Mouse (Mus musculus): Measurements from ENCODE around the gene Fbxl12.
A peak's percentile ranks its signal among the peaks of the same experiment; 100 is the strongest.
"Not testable (repeated sequence)": the region's sequence is repeated elsewhere in the genome, so short reads cannot be mapped to it uniquely, and the experiment has no call there.

The Fbxl12 gene

GRCm38 (mm10) chr9:20644360-20645081, at the start of gene Fbxl12:
Gene Fbxl12 (minus strand): TSS chr9:20644767.
- no peak for DNase-seq (ENCODE audit: low spot score)

- DNase-seq (ENCODE audit: low spot score): no peak
Observed at GRCm38 (mm10) chr9:20692863-20693262, 48.3 kb upstream of the Fbxl12 start.

GRCm38 (mm10) chr9:20690449-20690848, 45.9 kb upstream of the Fbxl12 start:
- not testable (repeated sequence) for DNase-seq (ENCODE audit: low spot score)

- no peak for DNase-seq (ENCODE audit: low spot score)
Observed at GRCm38 (mm10) chr9:20689913-20690312, 45.3 kb upstream of the Fbxl12 start.

GRCm38 (mm10) chr9:20689403-20689802, 44.8 kb upstream of the Fbxl12 start:
- DNase-seq (ENCODE audit: low spot score): no peak

- DNase-seq (ENCODE audit: low spot score): no peak
Observed at GRCm38 (mm10) chr9:20685081-20685861, 40.7 kb upstream of the Fbxl12 start.

GRCm38 (mm10) chr9:20682389-20682722, 37.8 kb upstream of the Fbxl12 start:
- DNase-seq (ENCODE audit: low spot score): no peak

- DNase-seq (ENCODE audit: low spot score): no peak
Observed at GRCm38 (mm10) chr9:20681546-20682388, 37.2 kb upstream of the Fbxl12 start.

GRCm38 (mm10) chr9:20680378-20680958, 35.9 kb upstream of the Fbxl12 start:
- no peak for DNase-seq (ENCODE audit: low spot score)

GRCm38 (mm10) chr9:20677892-20678291, 33.3 kb upstream of the Fbxl12 start:
- DNase-seq (ENCODE audit: low spot score): no peak

- DNase-seq (ENCODE audit: low spot score): no peak
Observed at GRCm38 (mm10) chr9:20672047-20672446, 27.5 kb upstream of the Fbxl12 start.

- no peak for DNase-seq (ENCODE audit: low spot score)
Observed at GRCm38 (mm10) chr9:20668065-20668464, 23.5 kb upstream of the Fbxl12 start.

GRCm38 (mm10) chr9:20666510-20667034, 22.0 kb upstream of the Fbxl12 start:
- no peak for DNase-seq (ENCODE audit: low spot score)

- DNase-seq (ENCODE audit: low spot score): no peak
Observed at GRCm38 (mm10) chr9:20665925-20666324, 21.4 kb upstream of the Fbxl12 start.

GRCm38 (mm10) chr9:20664982-20665637, 20.5 kb upstream of the Fbxl12 start:
- DNase-seq (ENCODE audit: low spot score): no peak

GRCm38 (mm10) chr9:20664366-20664765, 19.8 kb upstream of the Fbxl12 start:
- peak; percentile 56 for DNase-seq (ENCODE audit: low spot score)

GRCm38 (mm10) chr9:20663956-20664355, 19.4 kb upstream of the Fbxl12 start:
- no peak for DNase-seq (ENCODE audit: low spot score)

GRCm38 (mm10) chr9:20662874-20663273, 18.3 kb upstream of the Fbxl12 start:
- DNase-seq (ENCODE audit: low spot score): no peak

GRCm38 (mm10) chr9:20662325-20662724, 17.8 kb upstream of the Fbxl12 start:
- peak; percentile 57 for DNase-seq (ENCODE audit: low spot score)

- no peak for DNase-seq (ENCODE audit: low spot score)
Observed at GRCm38 (mm10) chr9:20657546-20657945, 13.0 kb upstream of the Fbxl12 start.

- no peak for DNase-seq (ENCODE audit: low spot score)
Observed at GRCm38 (mm10) chr9:20653859-20654258, 9.3 kb upstream of the Fbxl12 start.

All from layer of hippocampus, adult 9-10 months (tissue).